In the genomic region with DNA sequence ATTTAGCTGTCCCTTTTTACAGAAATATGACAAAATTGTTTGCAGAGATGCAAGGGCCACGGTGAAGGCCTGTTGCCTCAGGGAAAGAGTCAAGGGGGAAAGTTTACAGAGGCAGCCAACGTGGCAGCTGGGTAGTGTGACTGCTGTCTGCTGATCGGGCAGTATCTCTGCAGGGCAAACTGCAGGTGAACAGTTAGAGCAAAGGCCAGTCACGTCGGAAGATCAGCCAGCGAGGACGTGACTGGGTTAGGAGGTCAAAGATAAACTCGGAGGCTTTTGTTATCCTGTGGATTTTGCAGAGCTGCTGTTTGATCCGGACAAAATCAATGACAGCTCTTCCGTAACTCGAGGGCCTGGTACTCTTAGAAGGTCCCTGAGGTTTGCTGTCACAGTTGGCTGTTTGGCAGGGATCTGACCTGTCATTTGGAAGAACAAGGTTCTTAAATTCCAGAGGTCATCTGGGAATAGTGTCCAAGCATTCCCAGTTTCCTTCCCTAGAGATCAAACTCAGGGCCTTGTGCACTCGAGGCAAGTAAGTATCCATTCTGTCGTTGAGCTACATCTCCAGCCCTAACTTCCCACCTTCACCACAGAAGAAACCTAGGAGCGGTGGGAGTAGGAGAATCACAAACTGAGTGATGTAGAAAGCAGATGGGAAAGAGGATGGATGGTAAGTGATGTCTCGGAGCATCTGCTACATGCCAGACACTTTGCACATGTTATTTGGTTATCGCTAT, we compare ENCODE assay signal across 14 mouse cellular contexts. TPM values are rescaled to one million over a fixed set of nuclear protein-coding genes. Genes with fewer than 3 reads are reported as not detected.
DNase-seq lines count a peak whose midpoint lies in the region; ATAC-seq and TF ChIP-seq lines count a peak whose summit lies in the region.
"Had no signal": no experiment of that assay in that cellular context is flagged by ENCODE, and none has a peak within 500 bp of the region (broad histone marks: within the 10 kb centered on the region; RNA-seq: fewer than 3 reads in every experiment).

No protein-coding gene starts in this region.

- DNase-seq in heart, embryonic 10.5 days (ENCODE audit: low spot score): no peak
- DNase-seq in heart, postnatal 4 days: no peak
- DNase-seq in kidney, adult 8-10 months: peak; percentile 53 to 57
- DNase-seq in kidney, postnatal 14 days: peak; percentile 32
- peak in 2 of 3 experiments; percentile 34 to 39 for DNase-seq in liver, embryonic 14.5 days (ENCODE audit: low read depth in 3 of 3, low spot score in 3 of 3)
- DNase-seq in right cerebral cortex, postnatal 25 days: no peak
- DNase-seq: cerebellum, adult 9-11 months had no signal

- peak overlapping the region; percentile 59 for H3K4me3 ChIP-seq in heart, embryonic 10.5 days
- no peak overlapping the region for H3K4me3 ChIP-seq in kidney, embryonic 16.5 days (ENCODE audit: low read length)
- no peak overlapping the region for H3K4me3 ChIP-seq in liver, embryonic 14.5 days (ENCODE audit: insufficient read depth in 1 of 2, low read depth in 2 of 2, low read length in 2 of 2)

- ATAC-seq in kidney, embryonic 16.5 days (ENCODE audit: low FRiP score, low TSS enrichment): no peak
- ATAC-seq in liver, embryonic 14.5 days (ENCODE audit: insufficient read depth): peak; percentile 81
- ATAC-seq in activated CD4-positive, CD25-positive, alpha-beta regulatory T cell, adult 4 months: no peak

- H3K36me3 ChIP-seq in heart, embryonic 10.5 days: no peaks in the 10 kb centered on the region
- H3K36me3 ChIP-seq in kidney, embryonic 16.5 days (ENCODE audit: insufficient read depth, low read length): no peaks in the 10 kb centered on the region
- H3K36me3 ChIP-seq in liver, embryonic 14.5 days (replicated peaks; ENCODE audit: control insufficient read depth, insufficient read depth, low read depth): no peaks in the 10 kb centered on the region

- no peaks in the 10 kb centered on the region for H3K9me3 ChIP-seq in heart, embryonic 10.5 days
- no peaks in the 10 kb centered on the region; the same call in 1 of the 2 replicates for H3K9me3 ChIP-seq in kidney, embryonic 16.5 days (ENCODE audit: low read length)
- no peaks in the 10 kb centered on the region for H3K9me3 ChIP-seq in liver, embryonic 14.5 days (ENCODE audit: control insufficient read depth, low read length)

- TF ChIP-seq CTCF in liver, embryonic 14.5 days (IDR thresholded peaks at IDR 0.05; ENCODE audit: low read depth): no peak

- H3K27ac ChIP-seq in heart, embryonic 10.5 days: no peak overlapping the region
- H3K27ac ChIP-seq in kidney, embryonic 16.5 days (ENCODE audit: low read length): no peak overlapping the region
- no peak overlapping the region for H3K27ac ChIP-seq in liver, embryonic 14.5 days
- H3K27ac ChIP-seq: kidney, postnatal 0 days; left cerebral cortex, adult 2 months had no signal

- 27% methylated on average over 16 of the region's 16 CpGs for WGBS in heart, embryonic 10.5 days
- WGBS in kidney, embryonic 16.5 days: 55% methylated on average over 16 of the region's 16 CpGs
- WGBS in liver, embryonic 14.5 days (ENCODE audit: insufficient replicate concordance): 48% methylated on average over 16 of the region's 16 CpGs

- H3K27me3 ChIP-seq in heart, embryonic 10.5 days (ENCODE audit: insufficient read depth, poor library complexity, severe bottlenecking): peaks cover 9% of the 10 kb centered on the region; the same call in 1 of the 2 replicates
- H3K27me3 ChIP-seq in kidney, embryonic 16.5 days (ENCODE audit: insufficient read depth, low read length): peaks cover 9% of the 10 kb centered on the region
- H3K27me3 ChIP-seq in liver, embryonic 14.5 days (ENCODE audit: control insufficient read depth, insufficient read depth, low read length): peaks cover 14% of the 10 kb centered on the region

- H3K9ac ChIP-seq in kidney, embryonic 16.5 days (replicated peaks; ENCODE audit: low read length): no peak overlapping the region
- no peak overlapping the region for H3K9ac ChIP-seq in liver, embryonic 14.5 days (replicated peaks)
- H3K9ac ChIP-seq: lung, embryonic 14.5 days had no signal

- peaks cover 13% of the 10 kb centered on the region; the same call in 1 of the 2 replicates for H3K4me1 ChIP-seq in heart, embryonic 10.5 days
- H3K4me1 ChIP-seq in kidney, embryonic 16.5 days (ENCODE audit: insufficient read depth, low read length): peaks cover 7% of the 10 kb centered on the region; the same call in 1 of the 2 replicates
- H3K4me1 ChIP-seq in liver, embryonic 14.5 days (replicated peaks; ENCODE audit: control insufficient read depth in 2 of 2, insufficient read depth in 2 of 2, low read length in 1 of 2): peaks cover 0 to 7% of the 10 kb centered on the region in 2 experiments; a peak in 2 of 4 replicates

- H3K4me2 ChIP-seq in kidney, embryonic 16.5 days (replicated peaks; ENCODE audit: low read depth, low read length): no peak overlapping the region
- no peak overlapping the region; the same call in 1 of the 2 replicates for H3K4me2 ChIP-seq in liver, embryonic 14.5 days (ENCODE audit: low read depth)

- peak; percentile 35; the same call in 1 of the 2 replicates for TF ChIP-seq EP300 in liver, embryonic 14.5 days (IDR thresholded peaks at IDR 0.05; ENCODE audit: low read depth)

RNA-seq across cellular contexts. Expression of gene Paqr9, which starts 21.7 kb away (rescaled TPM):
- 0.60 and 3.3 TPM in 2 replicates for polyA plus RNA-seq in heart, embryonic 10.5 days (2016; fragmentation: Nextera tagmentation; extraction: Ambion mirVana)
- 10 to 100 TPM; 35.1 to 37.6 TPM for total RNA-seq in heart, postnatal 4 days (2021)
- 0.81 and 1.00 TPM in 2 replicates for polyA plus RNA-seq in kidney, embryonic 16.5 days (2015; fragmentation: Nextera tagmentation; extraction: Ambion mirVana)
- polyA plus RNA-seq in liver, embryonic 14.5 days (2012; rRNA removed): 11.9 and 12.2 TPM in 2 replicates
- 7.5 and 10.7 TPM in 2 replicates for polyA plus RNA-seq in liver, embryonic 14.5 days (2014; fragmentation: Nextera tagmentation; extraction: Ambion mirVana)
- under 1 TPM in 1 of 2 experiments, not detected in 1; 0.06 TPM for polyA plus RNA-seq in activated CD4-positive, CD25-positive, alpha-beta regulatory T cell, adult 4 months (2017; shearing (Covaris generic))
- polyA plus RNA-seq: lung, embryonic 14.5 days had no signal

RNA-seq across cellular contexts. Expression of gene Pcolce2, which starts 56.2 kb away (rescaled TPM):
- 1.2 and 6.2 TPM in 2 replicates for polyA plus RNA-seq in heart, embryonic 10.5 days (2016; fragmentation: Nextera tagmentation; extraction: Ambion mirVana)
- 10 to 100 TPM; 10.8 to 13.6 TPM for total RNA-seq in heart, postnatal 4 days (2021)
- 1.00 and 1.3 TPM in 2 replicates for polyA plus RNA-seq in kidney, embryonic 16.5 days (2015; fragmentation: Nextera tagmentation; extraction: Ambion mirVana)
- 0.57 and 1.4 TPM in 2 replicates for polyA plus RNA-seq in liver, embryonic 14.5 days (2012; rRNA removed)
- 6.7 and 6.9 TPM in 2 replicates for polyA plus RNA-seq in liver, embryonic 14.5 days (2014; fragmentation: Nextera tagmentation; extraction: Ambion mirVana)
- under 1 TPM in 1 of 2 experiments, not detected in 1; 0.08 TPM for polyA plus RNA-seq in activated CD4-positive, CD25-positive, alpha-beta regulatory T cell, adult 4 months (2017; shearing (Covaris generic))
- total RNA-seq: megakaryocyte-erythroid progenitor cell, adult 5-6 weeks; neutrophil, adult 5-6 weeks had no signal

Comparison
In these comparisons a context has a peak if more than half of its experiments do, and no peak if none do; other contexts are left out.
1. DNase-seq: peak in kidney, adult 8-10 months (2 of 2), kidney, postnatal 14 days (single experiment) and liver, embryonic 14.5 days (2 of 3); none in heart, embryonic 10.5 days (single experiment), heart, postnatal 4 days (single experiment) and right cerebral cortex, postnatal 25 days (single experiment).